Mouse (Mus musculus) right cerebral cortex, postnatal 36 days (tissue): Measurements from ENCODE around the gene Mrpl2.

Experiments
- DNase-seq, 2 experiments: peaks; one replicate each; pipeline ENCODE4 v3.0.0; 2022; ENCODE audit warnings: low spot score in 2 of 2, mixed read lengths in 1 of 2

Gene Mrpl2

GRCm38 (mm10) chr17:46645561-46646321, at the start of gene Mrpl2, which contains the start of gene Klc4:
Gene Mrpl2, plus strand, starts transcription at chr17:46646229.
Gene Klc4, minus strand, starts transcription at chr17:46646022.
- peak; percentile 98 to 99 for DNase-seq

GRCm38 (mm10) chr17:46597956-46598355, 48.1 kb upstream of the Mrpl2 start:
- no peak for DNase-seq

- DNase-seq: no peak
Observed at GRCm38 (mm10) chr17:46598963-46599362, 47.1 kb upstream of the Mrpl2 start.

GRCm38 (mm10) chr17:46600569-46600968, 45.5 kb upstream of the Mrpl2 start:
- DNase-seq: no peak

GRCm38 (mm10) chr17:46602212-46602611, 43.8 kb upstream of the Mrpl2 start:
- DNase-seq: no peak

GRCm38 (mm10) chr17:46603229-46603628, 42.8 kb upstream of the Mrpl2 start:
- no peak for DNase-seq

GRCm38 (mm10) chr17:46605126-46605525, 40.9 kb upstream of the Mrpl2 start:
- no peak for DNase-seq

GRCm38 (mm10) chr17:46605987-46606386, 40.0 kb upstream of the Mrpl2 start:
- DNase-seq: peak; percentile 43 to 69

GRCm38 (mm10) chr17:46609721-46610514, 36.1 kb upstream of the Mrpl2 start:
- no peak for DNase-seq

- DNase-seq: no peak
Observed at GRCm38 (mm10) chr17:46611316-46611715, 34.7 kb upstream of the Mrpl2 start.

GRCm38 (mm10) chr17:46612189-46612588, 33.8 kb upstream of the Mrpl2 start:
- DNase-seq: no peak

GRCm38 (mm10) chr17:46612820-46613219, 33.2 kb upstream of the Mrpl2 start:
- no peak for DNase-seq

- no peak for DNase-seq
Observed at GRCm38 (mm10) chr17:46613229-46613628, 32.8 kb upstream of the Mrpl2 start.

- no peak for DNase-seq
Observed at GRCm38 (mm10) chr17:46617799-46618198, 28.2 kb upstream of the Mrpl2 start.

GRCm38 (mm10) chr17:46618394-46618768, 27.6 kb upstream of the Mrpl2 start:
- DNase-seq: no peak

GRCm38 (mm10) chr17:46618769-46619682, 27.0 kb upstream of the Mrpl2 start:
- no peak for DNase-seq

- no peak for DNase-seq
Observed at GRCm38 (mm10) chr17:46619683-46620357, 26.2 kb upstream of the Mrpl2 start.

GRCm38 (mm10) chr17:46621324-46621723, 24.7 kb upstream of the Mrpl2 start:
- peak in 1 of 2 experiments; percentile 46 for DNase-seq

- DNase-seq: no peak
Observed at GRCm38 (mm10) chr17:46622269-46622668, 23.8 kb upstream of the Mrpl2 start.

GRCm38 (mm10) chr17:46623819-46624557, 22.0 kb upstream of the Mrpl2 start:
- DNase-seq: no peak

- DNase-seq: no peak
Observed at GRCm38 (mm10) chr17:46624598-46624997, 21.4 kb upstream of the Mrpl2 start.
